Mouse (Mus musculus) adrenal gland, postnatal 14 days (tissue): ENCODE measurements at regions not wholly inside any gene's neighbourhood (a gene's known extent, or its start where the extent isn't known, plus 50 kb on each side); places are given as distances from the start of the nearest gene placed in this dataset.
"Not testable (repeated sequence)": the region's sequence is repeated elsewhere in the genome, so short reads cannot be mapped to it uniquely, and the experiment has no call there.

Source experiments
- DNase-seq: peaks from one replicate; pipeline ENCODE4 v3.0.0; 2021; ENCODE audit warnings: mixed read lengths
- microRNA-seq, 2 experiments: library from miRNA; unstranded; fragments of <30 nt; microRNA quantifications; one replicate each; pipeline ENCODE4 v1.2.0; 2021

DNA sequence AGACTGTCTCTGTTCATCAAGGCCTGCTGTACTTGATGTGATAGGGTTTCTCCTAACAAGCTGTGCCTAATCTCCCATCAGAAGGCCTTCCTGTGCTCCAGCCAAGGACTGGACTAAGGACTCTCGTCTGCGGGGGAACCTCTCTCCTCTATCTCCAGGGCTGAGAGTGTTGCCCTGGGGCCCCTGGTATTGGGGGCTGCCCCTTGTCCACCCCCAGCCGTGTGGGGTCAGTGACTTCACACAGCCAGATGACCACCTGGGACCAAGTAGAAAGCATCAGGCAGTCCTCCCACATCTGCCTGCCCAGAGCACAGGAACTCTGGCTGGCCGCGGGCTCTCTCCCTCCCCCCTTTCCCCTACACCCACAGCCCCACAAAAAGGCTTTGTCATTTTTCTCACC lies 651.5 kb upstream of the Kif2b start:
- DNase-seq, result no peak

DNA sequence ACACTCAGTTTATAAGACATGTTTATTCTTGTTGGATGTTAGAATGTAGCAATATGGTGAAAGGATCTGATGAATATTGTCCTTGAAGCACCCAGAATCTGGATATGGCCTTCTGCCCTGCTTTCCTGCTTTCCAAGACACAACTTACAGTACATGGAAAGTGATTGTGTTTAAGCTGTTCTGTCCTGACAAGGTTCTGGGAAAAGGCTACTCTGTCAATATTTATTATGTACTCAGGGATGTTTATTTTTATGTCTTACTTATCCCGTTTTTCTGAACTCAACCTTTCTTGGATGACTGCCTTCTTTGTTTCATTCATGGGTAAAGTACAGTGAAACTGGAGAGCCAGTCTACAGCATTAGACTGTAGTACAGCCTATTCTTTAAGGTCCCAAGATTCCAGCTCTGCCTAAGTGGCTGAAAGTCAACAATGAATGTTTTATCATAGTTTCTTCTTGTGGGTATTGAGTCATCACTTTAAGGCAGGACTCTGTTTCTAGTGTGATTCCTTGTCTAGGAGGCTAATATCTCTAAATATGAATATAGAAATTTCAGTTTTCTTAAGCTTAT lies 631.7 kb upstream of the Kif2b start:
- no peak for DNase-seq

DNA sequence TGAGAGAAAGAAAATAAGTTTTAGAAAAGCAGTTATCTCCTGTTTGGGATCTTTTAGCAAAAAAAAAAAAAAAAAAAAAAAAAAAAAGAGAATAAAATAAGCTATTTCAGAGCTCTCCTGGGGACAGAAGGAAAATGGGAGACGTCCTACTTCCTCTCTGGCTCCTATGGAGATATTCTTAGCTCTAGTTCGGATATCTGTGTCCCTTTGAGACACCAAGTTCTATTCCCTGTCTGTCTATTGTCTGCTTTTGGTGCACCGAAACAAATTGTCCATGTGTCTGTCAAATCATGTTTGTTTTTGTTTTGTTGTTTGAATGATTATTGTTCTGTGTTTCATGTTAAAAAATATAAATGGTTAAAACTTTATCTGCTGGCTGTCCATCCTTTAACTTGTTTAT lies 601.0 kb upstream of the Kif2b start:
- DNase-seq, result not testable (repeated sequence)

DNA sequence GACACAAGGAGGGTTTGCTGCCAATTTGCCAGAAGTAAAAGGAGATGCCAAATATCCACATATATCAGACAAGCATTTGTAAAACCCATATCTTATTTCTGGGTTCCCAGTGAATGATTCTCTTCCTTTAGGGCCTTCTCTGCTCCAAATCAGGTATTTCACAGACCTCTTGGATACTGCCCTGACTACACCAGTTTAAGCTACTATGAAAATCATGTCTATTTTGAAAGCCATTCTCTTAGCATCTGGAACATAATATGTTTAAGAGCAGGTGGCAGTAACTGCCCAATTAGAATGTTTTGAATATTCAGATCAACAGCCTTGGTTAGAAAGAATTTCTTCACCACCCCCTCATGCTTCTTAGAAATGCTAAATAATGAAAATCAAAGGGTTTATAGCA lies 575.8 kb upstream of the Kif2b start:
- DNase-seq, result no peak

GRCm38 (mm10) chr11:92135677-92136076 lies 558.3 kb upstream of the Kif2b start:
- no peak for DNase-seq

GRCm38 (mm10) chr11:92134891-92135590 lies 557.7 kb upstream of the Kif2b start:
- DNase-seq, result no peak

GRCm38 (mm10) chr11:92084766-92085165 lies 507.4 kb upstream of the Kif2b start:
- DNase-seq, result no peak

DNA sequence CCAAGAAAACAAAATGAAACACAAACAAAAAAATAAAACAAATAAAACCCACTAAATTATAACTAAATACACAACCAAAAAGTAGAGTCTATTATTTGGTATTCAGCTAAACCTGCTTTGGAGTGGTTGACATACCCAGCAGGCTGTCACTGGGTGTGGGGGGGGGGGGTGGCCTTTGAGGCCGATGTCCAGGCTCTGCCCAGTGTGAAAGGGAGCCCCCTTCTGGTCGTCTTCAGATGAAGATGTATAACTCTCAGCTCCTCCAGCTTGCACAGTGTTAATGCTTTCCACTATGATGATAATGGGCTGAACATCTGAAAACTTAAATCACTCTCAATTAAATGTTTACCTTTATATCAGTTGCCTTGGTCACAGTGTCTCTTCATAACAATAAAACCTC lies 464.3 kb upstream of the Kif2b start:
- DNase-seq, result peak; percentile 37

GRCm38 (mm10) chr11:92040161-92040560 lies 462.8 kb upstream of the Kif2b start:
- no peak for DNase-seq

DNA sequence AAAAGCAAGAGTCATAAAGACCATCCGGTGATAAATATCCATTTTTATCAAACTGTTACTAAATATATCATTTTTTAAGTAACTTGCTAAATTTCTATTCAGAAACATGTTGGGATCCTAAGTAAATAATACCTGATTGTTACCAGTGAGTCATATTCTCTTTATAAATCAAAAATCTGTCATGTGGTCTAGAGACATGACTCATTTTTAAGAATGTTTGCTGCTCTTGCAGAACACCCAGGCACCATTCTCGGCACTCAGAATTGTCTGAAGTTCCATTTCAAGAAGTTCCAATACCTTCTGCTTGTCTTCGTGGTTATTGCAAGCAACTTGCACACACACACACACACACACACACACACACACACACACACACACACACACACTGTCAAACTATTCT lies 441.1 kb upstream of the Kif2b start:
- DNase-seq, result no peak

GRCm38 (mm10) chr11:92011284-92011683 lies 433.9 kb upstream of the Kif2b start:
- DNase-seq, result no peak

DNA sequence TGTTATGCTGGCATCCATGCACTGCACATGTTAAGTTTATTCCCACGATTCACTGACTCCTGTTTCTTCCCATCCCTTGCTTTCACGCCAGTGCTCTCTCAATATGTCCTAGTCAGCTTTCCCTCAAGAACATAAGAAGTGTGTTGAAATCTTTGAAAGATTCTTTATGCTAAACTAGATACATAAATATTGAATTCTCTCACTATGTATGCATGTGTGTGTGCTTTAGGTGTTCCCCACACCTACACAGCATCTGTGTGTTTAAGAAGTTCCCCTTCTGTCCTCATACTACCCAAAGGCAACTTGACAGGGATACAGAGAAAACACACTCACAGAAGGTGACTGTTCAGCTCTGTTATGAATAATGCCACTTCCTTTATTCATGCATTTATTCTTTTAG lies 418.2 kb upstream of the Kif2b start:
- DNase-seq, result no peak

DNA sequence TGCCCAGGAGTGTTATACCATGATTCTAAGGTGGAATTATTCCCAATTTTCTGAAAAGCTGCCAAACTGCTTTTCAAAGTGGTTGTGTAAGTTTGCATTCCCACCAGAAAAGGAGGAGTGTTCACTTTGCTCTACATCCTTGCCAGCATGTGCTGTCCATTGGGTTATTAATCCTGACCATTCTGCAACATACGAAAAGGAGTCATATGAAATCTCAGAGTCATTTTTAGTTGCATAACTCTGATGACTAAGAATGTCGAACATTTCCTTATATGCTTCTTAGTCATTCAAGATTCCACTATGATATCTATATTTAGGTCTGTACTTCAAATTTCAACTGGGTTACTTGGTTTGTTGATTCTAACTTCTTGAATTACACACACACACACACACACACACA lies 392.2 kb upstream of the Kif2b start:
- DNase-seq, result no peak

DNA sequence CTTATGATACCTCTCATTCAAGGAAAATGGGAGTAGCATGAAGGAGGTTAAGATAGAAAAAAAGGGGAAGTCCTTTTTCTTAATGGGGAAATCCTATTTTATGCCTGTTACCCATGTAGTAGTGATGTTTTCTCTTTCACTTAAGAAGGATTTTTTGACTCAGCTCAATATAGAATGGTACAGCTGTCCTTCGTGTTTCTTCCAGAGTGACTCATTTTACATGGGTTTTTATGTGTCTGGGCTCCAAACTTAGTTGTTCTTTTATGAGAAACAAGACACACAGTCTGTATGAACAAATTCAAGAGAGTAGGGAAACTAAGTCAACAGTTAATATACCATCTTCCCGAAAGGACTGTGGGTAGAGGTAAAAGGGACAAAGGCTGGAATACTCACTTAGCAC lies 367.0 kb upstream of the Kif2b start:
- DNase-seq, result no peak

Small RNAs in the stretch of these regions (microRNA-seq; reads per million reads assigned to microRNA genes)
- gene Gm22702, result 0 reads per million in 2 experiments
